Mouse (Mus musculus): ENCODE data around the gene Purb. TPM values are rescaled to one million over a fixed set of nuclear protein-coding genes. Genes with fewer than 3 reads are reported as not detected.
A peak's percentile ranks its signal among the peaks of the same experiment; 100 is the strongest.

Gene Purb
- polyA plus RNA-seq (2015; fragmentation: Nextera tagmentation; extraction: Ambion mirVana): 24.8 and 30.1 TPM in 2 replicates

GRCm38 (mm10) chr11:6475867-6476484 lies at the start of gene Purb:
Gene Purb, minus strand, starts transcription at chr11:6475917.
- H3K4me2 ChIP-seq (replicated peaks; ENCODE audit: low read depth, low read length): peak within 1 kb of the TSS; percentile 83
- WGBS: 0% methylated on average over 42 of the region's 76 CpGs
- ATAC-seq (ENCODE audit: low FRiP score, low TSS enrichment): peak; percentile 95
- no peaks in the 10 kb centered on the region for H3K36me3 ChIP-seq (ENCODE audit: insufficient read depth, low read length)
- peak within 1 kb of the TSS; percentile 97 for H3K27ac ChIP-seq (ENCODE audit: low read length)
- peak within 1 kb of the TSS; percentile 97 for H3K9ac ChIP-seq (replicated peaks; ENCODE audit: low read length)
- H3K4me1 ChIP-seq (ENCODE audit: insufficient read depth, low read length): peaks cover 27% of the 10 kb centered on the region
- peak within 1 kb of the TSS; percentile 84 for H3K4me3 ChIP-seq (ENCODE audit: low read length)
- H3K27me3 ChIP-seq (ENCODE audit: insufficient read depth, low read length): no peaks in the 10 kb centered on the region
- H3K9me3 ChIP-seq (ENCODE audit: low read length): no peaks in the 10 kb centered on the region

DNA sequence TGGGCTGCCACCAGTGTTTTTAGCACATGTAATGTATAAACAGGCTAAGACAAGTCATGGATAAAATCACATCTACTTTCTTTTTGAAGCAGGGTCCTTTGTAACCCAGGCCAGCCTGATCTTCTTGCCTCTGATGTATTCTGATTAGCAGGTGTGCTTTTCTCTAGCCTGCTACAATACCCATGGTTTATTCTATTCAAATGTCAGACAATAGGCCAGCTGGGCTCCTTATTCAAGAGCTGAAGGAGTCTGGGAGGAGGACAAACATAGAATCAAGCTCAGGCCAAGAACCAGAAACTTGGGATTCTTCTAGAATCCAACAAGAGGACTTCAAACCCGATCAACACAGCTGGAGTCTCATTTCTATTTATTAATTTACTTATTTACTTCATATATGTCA lies 49.5 kb upstream of the Purb start:
- H3K27me3 ChIP-seq (ENCODE audit: insufficient read depth, low read length): no peaks in the 10 kb centered on the region
- peaks cover 27% of the 10 kb centered on the region for H3K36me3 ChIP-seq (ENCODE audit: insufficient read depth, low read length)
- WGBS: 92% methylated on average over 1 of the region's 1 CpGs
- H3K27ac ChIP-seq (ENCODE audit: low read length): no peak overlapping the region
- H3K4me2 ChIP-seq (replicated peaks; ENCODE audit: low read depth, low read length): no peak overlapping the region
- no peak for ATAC-seq (ENCODE audit: low FRiP score, low TSS enrichment)
- peaks cover 10% of the 10 kb centered on the region for H3K4me1 ChIP-seq (ENCODE audit: insufficient read depth, low read length)
- H3K9ac ChIP-seq (replicated peaks; ENCODE audit: low read length): no peak overlapping the region
- H3K9me3 ChIP-seq (ENCODE audit: low read length): no peaks in the 10 kb centered on the region
- H3K4me3 ChIP-seq (ENCODE audit: low read length): no peak overlapping the region

DNA sequence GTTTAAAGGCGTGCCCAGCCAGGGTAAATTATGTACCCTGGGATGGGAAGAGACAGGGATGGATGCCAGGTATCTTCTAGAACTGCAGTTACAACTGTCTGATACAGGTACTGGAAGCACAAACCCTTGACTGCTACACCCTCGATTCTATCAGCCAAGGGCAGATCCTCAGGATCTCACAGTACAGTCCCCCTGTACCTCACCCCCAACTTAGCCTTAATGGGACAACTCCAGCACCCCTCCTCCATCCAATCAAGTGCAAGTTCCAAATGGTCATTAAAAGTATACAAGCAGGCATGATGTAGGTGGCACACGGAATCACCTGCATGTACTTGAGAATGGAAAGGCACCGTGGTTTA lies 49.1 kb upstream of the Purb start:
- H3K4me1 ChIP-seq (ENCODE audit: insufficient read depth, low read length): peaks cover 10% of the 10 kb centered on the region
- H3K4me3 ChIP-seq (ENCODE audit: low read length): no peak overlapping the region
- H3K36me3 ChIP-seq (ENCODE audit: insufficient read depth, low read length): peaks cover 27% of the 10 kb centered on the region
- no peak overlapping the region for H3K27ac ChIP-seq (ENCODE audit: low read length)
- no peaks in the 10 kb centered on the region for H3K27me3 ChIP-seq (ENCODE audit: insufficient read depth, low read length)
- WGBS: 94% methylated on average over 4 of the region's 4 CpGs
- no peak overlapping the region for H3K4me2 ChIP-seq (replicated peaks; ENCODE audit: low read depth, low read length)
- no peak overlapping the region for H3K9ac ChIP-seq (replicated peaks; ENCODE audit: low read length)
- no peak for ATAC-seq (ENCODE audit: low FRiP score, low TSS enrichment)
- H3K9me3 ChIP-seq (ENCODE audit: low read length): no peaks in the 10 kb centered on the region

- 87% methylated on average over 8 of the region's 8 CpGs for WGBS
- Histone ChIP-seq H3K4me1 (ENCODE audit: insufficient read depth, low read length) (peaks cover 10% of the 10 kb centered on the region), H3K27me3 (ENCODE audit: insufficient read depth, low read length) (no peaks in the 10 kb centered on the region), H3K27ac (ENCODE audit: low read length) (no peak overlapping the region), H3K4me3 (ENCODE audit: low read length) (no peak overlapping the region), H3K9ac (replicated peaks; ENCODE audit: low read length) (no peak overlapping the region), H3K36me3 (ENCODE audit: insufficient read depth, low read length) (peaks cover 27% of the 10 kb centered on the region), H3K4me2 (replicated peaks; ENCODE audit: low read depth, low read length) (no peak overlapping the region), H3K9me3 (ENCODE audit: low read length) (no peaks in the 10 kb centered on the region)
- ATAC-seq (ENCODE audit: low FRiP score, low TSS enrichment): no peak
These were observed 48.6 kb upstream of the Purb start for GRCm38 (mm10) chr11:6524165-6524879.

- H3K9ac ChIP-seq (replicated peaks; ENCODE audit: low read length): no peak overlapping the region
- peaks cover 27% of the 10 kb centered on the region for H3K36me3 ChIP-seq (ENCODE audit: insufficient read depth, low read length)
- H3K4me2 ChIP-seq (replicated peaks; ENCODE audit: low read depth, low read length): no peak overlapping the region
- WGBS: 47% methylated on average over 1 of the region's 1 CpGs
- no peak for ATAC-seq (ENCODE audit: low FRiP score, low TSS enrichment)
- no peak overlapping the region for H3K4me3 ChIP-seq (ENCODE audit: low read length)
- no peak overlapping the region for H3K27ac ChIP-seq (ENCODE audit: low read length)
- H3K4me1 ChIP-seq (ENCODE audit: insufficient read depth, low read length): peaks cover 4% of the 10 kb centered on the region; the same call in 1 of the 2 replicates
- no peaks in the 10 kb centered on the region for H3K9me3 ChIP-seq (ENCODE audit: low read length)
- H3K27me3 ChIP-seq (ENCODE audit: insufficient read depth, low read length): no peaks in the 10 kb centered on the region
These were observed 48.0 kb upstream of the Purb start for GRCm38 (mm10) chr11:6523662-6524088.

GRCm38 (mm10) chr11:6522782-6523525 lies 47.2 kb upstream of the Purb start:
- 76% methylated on average over 9 of the region's 9 CpGs for WGBS
- H3K4me3 ChIP-seq (ENCODE audit: low read length): no peak overlapping the region
- H3K27ac ChIP-seq (ENCODE audit: low read length): no peak overlapping the region
- peaks cover 4% of the 10 kb centered on the region; the same call in 1 of the 2 replicates for H3K4me1 ChIP-seq (ENCODE audit: insufficient read depth, low read length)
- no peaks in the 10 kb centered on the region for H3K27me3 ChIP-seq (ENCODE audit: insufficient read depth, low read length)
- H3K36me3 ChIP-seq (ENCODE audit: insufficient read depth, low read length): peaks cover 27% of the 10 kb centered on the region
- no peak overlapping the region for H3K9ac ChIP-seq (replicated peaks; ENCODE audit: low read length)
- no peak for ATAC-seq (ENCODE audit: low FRiP score, low TSS enrichment)
- H3K9me3 ChIP-seq (ENCODE audit: low read length): no peaks in the 10 kb centered on the region
- H3K4me2 ChIP-seq (replicated peaks; ENCODE audit: low read depth, low read length): no peak overlapping the region

DNA sequence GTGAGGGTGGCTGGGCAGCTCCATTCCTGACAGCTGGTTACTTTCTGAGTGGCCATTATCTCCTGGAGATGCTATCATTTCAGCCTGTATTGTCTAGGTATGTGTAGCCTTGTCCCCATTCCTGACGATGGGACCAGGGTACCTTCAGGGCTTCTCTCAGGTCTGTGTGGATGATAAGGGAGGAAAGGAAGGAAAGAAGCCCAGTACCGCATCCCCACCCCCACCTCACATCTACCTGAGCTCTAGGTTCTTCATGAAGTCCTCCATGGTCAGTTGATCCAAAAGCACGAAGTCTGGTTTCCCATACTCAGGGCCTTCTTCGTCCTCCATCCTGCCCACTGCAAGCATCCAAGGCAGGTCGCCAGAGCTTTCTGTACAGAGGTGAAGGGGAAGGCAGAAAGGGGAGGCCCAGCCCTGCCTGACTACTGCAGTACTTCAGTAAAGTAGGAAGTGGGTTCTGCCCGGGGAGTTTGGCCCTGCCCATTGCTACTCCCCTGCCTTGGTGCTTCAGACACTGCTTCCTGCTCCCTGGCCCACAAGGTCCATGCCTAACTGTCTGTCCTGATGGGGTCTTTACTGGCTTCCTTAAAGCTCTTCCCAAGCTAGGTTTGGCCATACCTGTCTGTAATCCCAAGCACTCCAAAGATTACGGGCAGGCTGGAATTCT lies 44.9 kb upstream of the Purb start, which contains the start of gene Myo1g:
TSS of gene Myo1g (minus strand) at position 459 of the 667 bp plus-strand sequence.
- peaks cover 20% of the 10 kb centered on the region for H3K36me3 ChIP-seq (ENCODE audit: insufficient read depth, low read length)
- no peaks in the 10 kb centered on the region for H3K4me1 ChIP-seq (ENCODE audit: insufficient read depth, low read length)
- no peak within 1 kb of the TSS for H3K4me3 ChIP-seq (ENCODE audit: low read length)
- no peak within 1 kb of the TSS for H3K4me2 ChIP-seq (replicated peaks; ENCODE audit: low read depth, low read length)
- H3K27ac ChIP-seq (ENCODE audit: low read length): no peak within 1 kb of the TSS
- ATAC-seq (ENCODE audit: low FRiP score, low TSS enrichment): no peak
- H3K9me3 ChIP-seq (ENCODE audit: low read length): no peaks in the 10 kb centered on the region
- H3K27me3 ChIP-seq (ENCODE audit: insufficient read depth, low read length): no peaks in the 10 kb centered on the region
- WGBS: 72% methylated on average over 7 of the region's 7 CpGs
- no peak within 1 kb of the TSS for H3K9ac ChIP-seq (replicated peaks; ENCODE audit: low read length)

DNA sequence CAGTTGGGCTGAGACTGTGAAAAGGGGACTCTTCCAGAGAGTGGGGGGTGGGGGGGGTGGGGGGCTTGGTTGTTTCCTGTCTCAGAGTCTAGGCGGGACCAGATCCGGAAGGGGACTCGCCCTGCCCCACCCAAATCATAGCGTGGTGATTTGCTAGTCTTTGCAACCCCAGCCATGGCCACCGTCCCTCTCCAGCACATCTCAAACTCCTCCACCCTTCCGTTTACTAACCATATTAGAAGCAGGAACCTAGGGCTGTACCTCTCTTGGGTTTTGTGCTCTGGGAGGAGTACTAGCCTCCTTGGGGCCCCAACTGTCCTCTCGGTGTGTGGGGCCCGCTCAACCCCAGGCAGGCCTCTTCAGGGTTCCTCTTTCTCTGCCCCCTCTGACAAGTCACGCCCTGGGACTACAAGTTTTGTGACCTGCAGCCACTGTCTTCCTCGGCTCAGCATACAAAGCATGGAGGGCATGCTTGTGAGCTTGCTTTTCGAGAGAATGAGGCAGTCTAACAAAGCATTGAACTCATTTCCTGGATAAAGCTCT lies 43.8 kb upstream of the Purb start:
- Histone ChIP-seq H3K27ac (ENCODE audit: low read length) (no peak overlapping the region), H3K4me3 (ENCODE audit: low read length) (no peak overlapping the region), H3K9ac (replicated peaks; ENCODE audit: low read length) (no peak overlapping the region), H3K36me3 (ENCODE audit: insufficient read depth, low read length) (peaks cover 9% of the 10 kb centered on the region), H3K9me3 (ENCODE audit: low read length) (no peaks in the 10 kb centered on the region), H3K27me3 (ENCODE audit: insufficient read depth, low read length) (no peaks in the 10 kb centered on the region), H3K4me2 (replicated peaks; ENCODE audit: low read depth, low read length) (no peak overlapping the region), H3K4me1 (ENCODE audit: insufficient read depth, low read length) (no peaks in the 10 kb centered on the region)
- ATAC-seq (ENCODE audit: low FRiP score, low TSS enrichment): no peak
- 70% methylated on average over 11 of the region's 11 CpGs for WGBS

- Histone ChIP-seq H3K27ac (ENCODE audit: low read length) (no peak overlapping the region), H3K4me1 (ENCODE audit: insufficient read depth, low read length) (no peaks in the 10 kb centered on the region), H3K4me3 (ENCODE audit: low read length) (no peak overlapping the region), H3K4me2 (replicated peaks; ENCODE audit: low read depth, low read length) (no peak overlapping the region), H3K36me3 (ENCODE audit: insufficient read depth, low read length) (no peaks in the 10 kb centered on the region), H3K27me3 (ENCODE audit: insufficient read depth, low read length) (no peaks in the 10 kb centered on the region), H3K9me3 (ENCODE audit: low read length) (no peaks in the 10 kb centered on the region), H3K9ac (replicated peaks; ENCODE audit: low read length) (no peak overlapping the region)
- no peak for ATAC-seq (ENCODE audit: low FRiP score, low TSS enrichment)
- 40% methylated on average over 7 of the region's 7 CpGs for WGBS
These were observed 39.1 kb upstream of the Purb start for GRCm38 (mm10) chr11:6514837-6515236.

All from kidney, embryonic 16.5 days (tissue).